Mouse (Mus musculus): ENCODE results near the gene Vsnl1.

Gene Vsnl1

DNA sequence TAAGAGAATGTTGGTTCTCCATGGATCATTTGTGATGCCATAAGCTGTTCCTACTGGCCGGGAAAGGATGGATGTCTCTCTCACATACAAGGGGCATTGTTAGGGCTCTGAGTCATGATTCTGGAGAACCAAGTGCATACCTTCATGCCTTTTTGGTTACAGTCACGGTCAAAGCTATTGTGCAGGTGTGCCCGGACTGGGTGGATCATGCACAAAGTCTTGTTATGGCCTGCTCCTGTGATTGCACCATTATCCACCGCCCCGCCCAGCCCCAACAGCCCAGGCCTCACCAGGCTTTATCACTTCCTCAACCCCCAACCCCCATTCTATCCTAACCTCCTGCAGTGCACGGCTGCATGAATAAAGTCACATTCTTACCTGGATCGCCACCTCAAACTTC is 47.3 kb downstream of the Vsnl1 start:
- intact Hi-C loops (cut with DNase I), result no loop called here

DNA sequence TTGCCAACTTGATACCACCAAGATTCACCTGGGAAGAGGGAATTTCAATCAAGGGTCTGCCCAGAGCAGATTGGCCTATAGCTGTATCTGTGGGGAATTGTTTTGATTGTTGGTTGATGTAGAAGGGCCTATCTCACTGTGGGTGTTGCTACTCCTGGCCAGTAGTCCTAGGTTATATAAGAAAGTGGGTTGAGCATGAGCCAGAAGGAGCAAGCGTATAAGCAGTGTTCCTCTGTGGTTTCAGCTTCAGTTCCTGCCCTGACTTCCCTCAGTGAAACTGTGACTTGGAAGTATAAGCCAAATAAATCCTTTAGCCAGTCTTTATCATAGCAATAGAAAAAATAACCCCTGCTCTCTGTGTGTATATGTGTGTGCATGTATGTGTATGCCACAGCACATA is 51.7 kb downstream of the Vsnl1 start:
- intact Hi-C loops (cut with DNase I), result no loop called here

DNA sequence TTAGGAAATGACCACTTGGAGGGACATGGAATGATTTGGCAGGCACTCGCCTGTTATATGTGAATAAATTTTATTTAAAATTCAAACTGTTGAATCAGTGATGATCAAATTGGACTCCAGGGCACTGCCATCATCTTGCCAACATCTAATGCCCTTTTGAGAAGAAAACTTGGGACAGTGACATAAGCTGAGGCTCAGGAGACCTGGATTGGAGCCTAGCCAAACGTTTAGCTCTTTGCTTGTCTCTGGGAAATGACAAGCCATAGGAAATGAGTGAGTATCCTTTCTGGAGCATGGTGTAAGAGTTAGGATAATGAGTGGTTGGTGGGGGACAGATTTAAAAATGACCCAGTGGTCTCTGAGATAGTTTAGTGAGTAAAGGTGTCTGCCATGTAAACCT is 57.0 kb downstream of the Vsnl1 start:
- intact Hi-C loops (cut with DNase I), result no loop called here

DNA sequence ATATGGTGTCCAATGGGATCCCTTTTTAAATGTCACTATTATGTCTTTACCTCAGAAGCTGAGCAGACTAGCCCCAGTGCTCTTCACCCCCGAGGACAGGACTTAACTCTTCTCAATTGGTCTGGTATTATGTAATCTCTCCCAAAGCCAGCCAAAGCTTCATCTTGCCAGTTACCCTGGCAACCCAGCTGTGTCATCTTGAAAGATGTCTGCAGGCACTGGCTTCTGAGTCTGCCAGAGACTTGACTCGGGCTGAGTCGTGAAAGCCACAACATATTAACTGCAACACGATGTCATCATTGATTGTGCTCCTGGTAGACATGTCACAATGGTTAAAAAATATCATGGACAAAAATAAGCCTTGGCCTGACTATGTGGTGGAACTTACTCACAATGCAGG is 66.4 kb downstream of the Vsnl1 start:
- intact Hi-C loops (cut with DNase I), result no loop called here

DNA sequence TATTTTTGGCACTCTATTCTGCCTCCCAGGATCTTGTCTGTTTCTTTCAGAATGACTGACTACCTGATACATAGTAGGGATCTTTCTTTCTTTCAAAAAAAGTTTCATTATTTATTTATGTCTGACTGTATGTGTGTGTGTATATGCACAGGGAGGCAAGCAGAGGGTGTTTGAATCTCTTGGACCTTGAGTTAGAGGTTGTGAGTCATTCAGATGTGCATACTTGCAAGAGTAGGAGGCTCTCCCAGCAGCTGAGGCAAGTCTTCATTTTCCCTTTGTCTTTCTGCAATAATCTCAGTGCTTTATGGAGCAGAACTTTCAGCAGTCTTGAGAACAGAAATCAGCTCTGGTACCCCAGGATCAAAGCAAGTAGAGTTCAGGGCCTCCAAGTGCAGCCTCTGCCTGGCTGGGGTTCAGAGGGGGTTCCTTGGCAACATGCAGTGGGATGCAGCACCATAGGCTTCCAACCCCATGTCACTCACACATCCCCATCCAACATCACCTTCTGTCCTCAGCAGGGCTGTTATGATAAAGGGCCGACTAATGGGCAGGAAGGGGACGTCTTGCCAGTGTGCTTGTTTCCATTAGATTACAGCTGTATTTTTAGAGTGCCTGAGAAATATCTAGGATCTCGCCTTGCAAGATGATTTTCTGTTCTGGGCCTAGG is 69.2 kb downstream of the Vsnl1 start:
- intact Hi-C loops (cut with DNase I), result no loop called here

DNA sequence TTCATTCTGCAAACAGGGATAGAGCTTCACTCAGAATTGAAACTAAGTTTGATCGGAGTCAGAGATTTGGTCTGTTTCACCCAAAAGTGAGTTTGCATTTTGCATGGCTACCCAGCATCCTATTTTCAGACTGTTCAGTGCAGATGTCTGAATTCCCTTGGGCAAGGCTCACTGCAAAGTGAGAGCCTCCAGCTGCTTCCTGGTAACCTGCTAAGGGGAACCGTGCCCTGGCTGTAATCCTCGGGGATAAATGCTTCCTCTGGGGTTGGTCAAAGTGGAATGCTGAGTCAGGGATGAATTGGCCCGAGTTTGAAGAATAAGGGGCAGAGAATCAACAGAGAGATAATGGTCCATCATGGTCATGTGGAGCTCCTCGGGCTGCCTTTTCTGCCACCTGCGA is 71.5 kb downstream of the Vsnl1 start:
- intact Hi-C loops (cut with DNase I), result no loop called here

DNA sequence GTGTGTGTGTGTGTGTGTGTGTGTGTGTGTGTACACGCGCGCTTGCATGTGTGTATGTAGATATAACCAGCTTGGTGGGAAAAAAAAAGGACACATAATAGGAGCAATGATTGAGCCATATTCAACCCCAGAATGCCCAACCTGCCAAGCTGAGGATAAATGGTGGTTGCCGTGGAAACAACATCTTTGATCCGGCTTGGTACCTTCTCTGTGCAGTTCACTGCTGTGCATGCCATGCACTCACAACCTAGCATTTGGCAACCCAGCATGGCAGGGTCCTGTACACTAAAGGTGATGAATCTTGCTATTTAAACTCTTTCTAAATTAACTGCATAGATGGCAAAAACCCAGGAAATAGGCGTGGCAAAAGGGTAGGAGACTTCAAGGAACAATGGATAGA is 74.0 kb downstream of the Vsnl1 start:
- intact Hi-C loops (cut with DNase I), result no loop called here

DNA sequence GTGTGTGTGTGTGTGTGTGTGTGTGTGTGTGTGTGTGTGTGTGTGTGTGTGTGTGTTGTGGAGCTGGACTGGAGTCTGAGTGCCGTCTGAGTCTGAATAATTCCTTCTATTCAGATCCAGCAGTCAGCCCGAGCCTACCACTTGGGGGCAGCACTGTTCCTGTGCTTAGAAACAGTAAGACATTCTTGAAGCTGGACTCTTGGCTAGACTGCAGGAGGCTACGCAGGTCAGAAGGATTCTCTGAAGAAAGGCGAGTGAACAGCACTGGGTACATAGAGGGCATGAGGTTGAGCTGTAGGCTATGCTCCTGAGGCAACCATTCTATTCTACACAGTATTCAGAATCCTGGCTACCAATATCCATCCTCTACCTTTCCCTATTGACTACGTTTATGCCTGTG is 85.5 kb downstream of the Vsnl1 start:
- intact Hi-C loops (cut with DNase I), result loop anchor here (1.0 to 10.0 kb wide), 3 partner anchors 84 to 797 kb away; partner anchors contain the start of gene Vsnl1

DNA sequence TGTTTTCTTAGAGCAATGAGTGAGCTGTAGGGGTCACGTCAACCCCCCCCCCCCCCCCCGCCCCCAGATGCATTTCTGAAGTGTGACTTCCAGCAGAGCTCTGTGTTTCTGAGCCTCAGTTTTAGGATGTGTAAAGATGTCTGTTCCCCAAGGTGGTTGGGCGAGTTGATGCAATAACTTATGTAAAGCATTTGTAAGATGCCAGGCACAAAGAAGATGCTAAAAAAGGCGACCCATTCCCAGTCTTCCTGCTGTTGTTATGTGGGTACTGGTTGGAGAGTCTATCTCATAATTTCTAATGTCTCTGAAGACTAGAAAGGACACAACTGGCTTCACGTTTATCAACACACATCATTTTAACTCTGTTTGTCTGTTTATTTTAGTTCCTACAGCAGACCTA is 86.5 kb downstream of the Vsnl1 start:
- intact Hi-C loops (cut with DNase I), result loop anchor here (10.0 kb wide), 3 partner anchors 85 to 965 kb away; partner anchors contain the start of gene Vsnl1

DNA sequence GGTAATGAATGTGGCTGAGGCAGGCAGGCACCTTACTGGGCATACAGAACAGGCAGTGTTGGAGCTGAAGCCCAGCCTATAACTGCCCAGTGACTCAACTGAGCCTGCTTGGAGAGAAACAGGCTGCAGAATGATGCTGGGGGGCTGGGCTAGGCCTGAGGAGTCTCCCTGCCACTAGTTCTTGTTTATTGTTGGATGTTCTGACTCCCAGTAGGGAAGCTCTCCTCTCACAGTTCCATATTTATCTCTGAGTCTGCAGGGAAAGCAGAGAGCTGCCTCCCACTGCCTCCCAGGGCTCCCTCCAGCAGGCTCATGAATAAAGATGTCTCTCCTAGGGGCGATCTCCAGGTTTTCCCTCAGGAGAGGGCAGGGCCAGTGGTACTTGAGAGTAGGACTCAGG is 88.0 kb downstream of the Vsnl1 start:
- intact Hi-C loops (cut with DNase I), result loop anchor here (10.0 kb wide), 1 partner anchor 966 kb away; no protein-coding TSS in a partner anchor

DNA sequence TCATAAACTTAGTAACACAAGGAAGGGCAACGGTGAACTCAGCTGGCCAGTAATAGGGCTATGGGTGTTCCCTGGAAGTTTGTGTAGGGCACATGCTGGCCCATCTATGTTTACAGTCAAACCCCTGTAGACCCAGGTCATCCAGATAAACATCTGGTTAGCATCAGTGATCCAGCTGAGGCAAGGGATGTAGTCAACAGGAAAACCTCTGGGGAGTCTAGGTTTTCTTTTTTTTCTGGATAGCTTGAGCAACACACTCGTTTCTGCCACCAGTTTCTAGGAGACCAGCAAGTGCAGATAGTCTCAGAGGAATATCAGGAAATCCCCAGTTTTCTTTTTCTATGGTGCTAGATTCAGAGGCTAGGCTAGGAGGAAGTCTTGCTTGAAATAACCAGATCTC is 90.5 kb downstream of the Vsnl1 start:
- intact Hi-C loops (cut with DNase I), result loop anchor here (10.0 kb wide), 1 partner anchor 969 kb away; no protein-coding TSS in a partner anchor

DNA sequence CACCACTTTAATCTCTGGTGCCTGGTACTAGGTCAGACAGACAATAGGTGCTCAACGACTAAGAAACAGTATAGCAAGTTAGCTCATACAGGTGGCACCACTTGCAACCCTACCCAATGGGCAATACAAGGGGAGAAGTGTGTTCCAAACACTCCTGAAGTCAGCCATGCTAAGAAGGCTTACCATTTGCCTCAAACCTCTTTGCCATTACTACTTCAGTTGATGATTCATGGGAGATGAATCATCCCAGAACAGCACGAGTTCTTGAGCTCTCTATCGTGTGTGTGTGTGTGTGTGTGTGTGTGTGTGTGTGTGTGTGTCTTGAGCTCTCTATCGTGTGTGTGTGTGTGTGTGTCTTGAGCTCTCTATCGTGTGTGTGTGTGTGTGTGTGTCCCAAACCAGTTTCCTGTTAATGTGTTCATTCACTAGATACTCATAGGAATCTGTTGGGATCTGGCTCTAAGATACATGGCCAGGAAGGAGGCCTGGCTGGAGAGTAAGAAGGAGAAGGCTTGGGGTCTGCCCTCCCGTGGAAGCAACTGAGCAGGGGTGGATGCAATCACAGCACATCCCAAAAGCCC is 94.3 kb downstream of the Vsnl1 start:
- intact Hi-C loops (cut with DNase I), result loop anchor here (10.0 kb wide), 1 partner anchor 973 kb away; no protein-coding TSS in a partner anchor

DNA sequence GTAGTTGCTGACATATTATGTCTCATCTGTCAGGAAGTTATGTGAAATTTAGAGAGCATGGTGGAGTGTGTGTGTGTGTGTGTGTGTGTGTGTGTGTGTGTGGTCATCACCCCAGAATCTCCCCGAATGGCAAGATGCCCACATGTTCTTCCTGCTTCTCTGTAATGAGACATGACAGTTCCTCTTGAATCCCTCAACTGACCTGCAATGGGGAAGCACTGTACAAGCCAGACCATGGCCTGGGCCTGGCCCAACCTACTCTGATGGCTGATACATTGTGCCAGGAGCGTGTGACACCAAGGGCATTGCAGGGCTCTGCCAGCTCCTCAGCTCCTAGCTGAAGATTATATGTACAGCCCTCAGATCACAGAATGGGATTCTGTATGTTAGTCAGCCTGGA is 98.2 kb downstream of the Vsnl1 start:
- intact Hi-C loops (cut with DNase I), result loop anchor here (5.0 kb wide), 1 partner anchor 141 kb away; no protein-coding TSS in a partner anchor

DNA sequence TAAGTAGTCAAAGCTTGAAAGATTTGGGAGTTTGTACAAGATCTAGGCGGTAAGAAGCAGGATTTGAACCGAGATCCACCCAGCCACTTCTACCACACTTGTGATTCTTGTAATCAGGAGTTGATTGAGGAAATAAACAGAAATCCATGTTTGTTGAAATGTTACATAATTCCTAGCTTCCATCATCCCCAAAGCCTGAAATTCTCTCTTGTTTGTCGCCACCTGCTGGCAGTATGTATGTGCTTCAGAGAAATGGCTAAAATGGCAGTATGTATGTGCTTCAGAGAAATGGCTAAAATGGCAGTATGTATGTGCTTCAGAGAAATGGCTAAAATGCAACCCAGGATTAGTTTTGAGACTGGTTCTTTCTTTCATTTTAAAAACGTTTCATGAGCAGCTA is 99.6 kb downstream of the Vsnl1 start:
- intact Hi-C loops (cut with DNase I), result loop anchor here (2.0 to 5.0 kb wide), 2 partner anchors 24 to 140 kb away; no protein-coding TSS in a partner anchor

DNA sequence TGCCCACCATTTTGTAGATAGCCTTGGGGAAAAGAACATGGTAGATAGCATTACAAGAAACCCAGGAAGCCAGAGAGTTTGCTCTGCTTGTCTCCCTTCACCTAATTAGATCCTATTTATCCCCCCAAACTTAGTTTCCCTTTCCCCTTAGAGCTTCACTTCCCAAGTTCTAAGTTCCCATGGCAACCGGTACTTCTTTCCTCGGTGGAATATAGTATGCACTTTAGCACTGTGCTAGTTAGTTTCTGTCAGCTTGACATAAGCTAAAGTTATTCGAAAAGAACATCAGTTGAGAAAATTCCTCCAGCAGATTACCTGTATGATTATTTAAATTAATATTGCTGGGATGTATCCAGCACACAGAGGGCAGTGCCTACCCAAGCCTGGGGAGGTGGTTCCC is 109.9 kb downstream of the Vsnl1 start:
- intact Hi-C loops (cut with DNase I), result no loop called here

DNA sequence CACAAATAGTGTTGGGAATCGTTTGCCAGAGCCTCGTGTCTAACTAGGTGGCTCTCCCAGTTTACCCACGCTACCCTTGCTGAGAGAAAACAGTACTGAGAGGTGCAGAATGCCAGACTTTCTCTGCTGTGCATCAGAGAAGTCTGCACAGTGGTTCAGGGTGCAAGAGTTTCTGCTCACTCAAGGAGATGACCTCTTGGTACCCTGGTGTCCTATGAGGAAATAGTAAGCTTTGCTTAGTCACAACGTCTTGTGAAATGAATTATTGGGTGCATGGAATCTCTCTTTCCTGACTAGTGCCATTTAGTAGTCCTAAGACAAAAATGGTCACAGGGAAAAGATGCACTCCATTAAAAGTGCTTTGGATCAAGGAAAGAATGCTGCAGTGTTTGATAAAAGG is 111.9 kb downstream of the Vsnl1 start:
- intact Hi-C loops (cut with DNase I), result no loop called here

DNA sequence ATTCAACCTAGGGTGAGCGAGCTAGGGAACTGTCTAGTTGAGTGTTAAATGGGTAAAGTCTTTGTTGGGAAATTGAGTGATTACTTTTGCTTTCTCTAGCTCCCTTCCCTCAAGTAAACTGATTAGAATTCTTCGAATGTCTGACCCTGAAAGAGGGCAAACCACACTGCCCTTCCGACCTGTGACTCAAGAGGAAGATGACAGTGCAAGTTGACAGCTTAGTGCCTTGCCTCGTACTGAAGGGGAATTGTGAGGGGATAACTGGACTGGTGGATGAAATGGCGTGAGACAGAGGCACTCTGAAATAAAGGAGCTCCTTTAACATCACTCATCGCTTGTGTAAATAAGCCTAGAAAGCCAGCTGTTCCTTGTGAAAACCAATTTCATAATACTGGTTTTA is 118.7 kb downstream of the Vsnl1 start:
- intact Hi-C loops (cut with DNase I), result loop anchor here (5.0 kb wide), 1 partner anchor 830 kb away; no protein-coding TSS in a partner anchor

DNA sequence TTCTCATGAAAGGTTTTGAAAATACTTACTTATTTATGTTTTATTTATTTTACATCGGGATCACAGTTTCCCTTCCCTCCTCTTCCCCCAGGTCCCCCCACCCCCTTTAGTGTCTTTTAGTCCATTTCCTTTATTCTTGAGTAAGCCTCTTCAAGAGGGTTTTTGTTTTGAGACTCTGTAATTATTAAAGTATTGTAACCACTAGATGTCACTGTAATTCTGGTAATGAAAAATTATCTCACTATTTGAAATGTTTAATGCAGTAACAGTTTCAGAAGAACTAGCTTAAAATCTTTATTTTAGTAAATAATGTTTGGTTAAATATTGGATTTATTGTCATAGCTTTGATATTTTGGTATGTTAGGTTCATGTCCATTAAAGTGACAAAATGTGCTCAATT is 122.6 kb downstream of the Vsnl1 start:
- intact Hi-C loops (cut with DNase I), result loop anchor here (2.0 kb wide), 1 partner anchor 23 kb away; no protein-coding TSS in a partner anchor

DNA sequence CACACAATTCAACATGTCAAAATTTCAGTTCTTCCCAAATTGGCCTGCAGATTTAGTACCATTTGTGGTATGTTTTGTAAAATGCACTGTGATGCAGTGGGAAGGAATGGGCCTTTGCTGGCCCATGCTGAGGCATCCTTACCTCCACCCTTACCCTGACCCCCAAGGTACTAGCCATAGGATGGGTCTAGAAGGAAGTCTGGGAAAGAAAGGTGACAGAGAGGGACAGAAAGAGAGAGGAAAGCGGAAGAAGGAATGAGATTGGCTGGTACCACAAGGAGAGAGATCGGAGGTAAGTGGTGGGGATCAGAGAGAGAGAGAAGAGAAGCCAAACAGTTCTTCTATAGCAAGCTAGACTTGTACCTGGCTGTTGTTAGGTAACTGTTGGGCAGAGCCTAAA is 125.3 kb downstream of the Vsnl1 start:
- intact Hi-C loops (cut with DNase I), result no loop called here

DNA sequence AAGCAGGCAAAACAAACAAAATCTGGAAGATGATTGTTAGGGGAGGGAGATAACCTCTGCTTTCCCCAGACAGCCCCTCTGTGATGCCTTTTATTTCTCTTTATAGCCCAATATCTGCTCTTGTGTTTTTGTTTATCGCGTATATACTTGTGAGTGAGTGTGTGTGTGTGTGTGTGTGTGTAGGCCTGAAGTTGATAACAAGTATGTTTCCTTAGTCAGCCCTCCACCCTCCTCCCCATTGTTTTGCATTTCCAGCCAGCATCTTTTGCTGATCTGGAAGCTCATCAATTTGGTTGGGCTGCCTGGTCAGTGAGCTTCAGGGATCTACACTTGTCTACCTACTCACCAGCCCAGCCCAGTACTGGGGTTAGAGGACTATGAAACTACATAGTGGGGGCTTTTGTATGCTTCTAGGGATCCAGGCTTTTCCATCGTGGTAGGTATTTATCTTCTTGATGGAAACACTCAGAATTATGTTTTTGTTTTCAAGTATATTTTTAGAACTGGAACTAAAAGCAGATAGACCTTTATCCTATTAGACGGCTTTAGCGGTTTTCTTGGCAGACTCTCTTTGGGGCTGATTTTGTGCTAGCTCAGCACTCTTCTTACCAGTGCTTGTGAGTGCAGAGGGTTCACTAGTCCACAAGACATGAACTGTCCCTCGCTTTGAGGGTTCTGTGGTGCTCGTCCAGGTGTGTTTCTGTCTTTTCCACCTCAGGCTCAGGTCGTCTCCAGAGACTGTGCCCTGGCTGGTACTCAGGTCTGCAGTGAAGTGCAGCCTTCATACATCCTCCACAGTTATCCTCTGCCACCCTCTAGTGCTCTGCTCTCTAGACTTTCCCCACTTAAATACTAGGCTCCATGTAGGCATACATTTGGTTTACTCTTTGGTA is 129.4 kb downstream of the Vsnl1 start:
- intact Hi-C loops (cut with DNase I), result no loop called here

DNA sequence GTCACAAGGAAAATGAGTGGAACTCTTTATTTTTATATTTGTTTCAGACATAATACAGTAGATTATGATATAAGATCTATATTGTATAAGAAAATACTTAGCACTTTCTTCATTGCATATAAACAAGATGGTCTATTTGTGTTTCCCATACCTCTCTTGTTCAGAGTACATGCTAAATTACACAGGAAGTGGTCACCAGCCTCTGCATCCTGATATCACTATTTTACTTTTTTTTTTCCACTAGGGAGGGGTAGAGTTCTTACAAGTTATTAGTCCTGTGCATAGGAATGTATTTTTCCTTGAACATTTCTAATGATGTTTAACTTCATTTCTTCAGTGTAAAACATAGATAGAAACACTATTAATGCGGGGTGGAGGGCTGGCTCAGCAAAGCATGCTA is 135.6 kb downstream of the Vsnl1 start:
- intact Hi-C loops (cut with DNase I), result no loop called here

DNA sequence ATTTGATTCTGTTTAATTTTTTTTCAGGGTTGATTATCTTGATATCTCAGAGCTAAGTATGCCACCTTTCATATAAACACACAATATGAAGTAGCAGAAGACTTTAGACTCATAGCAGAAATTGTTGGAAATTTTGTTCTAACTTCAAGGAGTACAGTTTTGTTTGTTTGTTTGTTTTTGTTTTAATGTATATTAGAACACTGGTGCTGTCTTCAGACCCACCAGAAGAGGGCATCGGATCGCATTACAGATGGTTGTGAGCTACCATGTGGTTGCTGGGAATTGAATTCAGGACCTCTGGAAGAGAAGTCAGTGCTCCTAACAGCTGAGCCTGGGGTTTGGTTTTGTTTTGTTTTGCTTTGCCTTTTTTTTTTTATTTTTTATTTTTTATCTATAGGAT is 150.0 kb downstream of the Vsnl1 start:
- intact Hi-C loops (cut with DNase I), result no loop called here
